Mouse (Mus musculus) hindbrain, embryonic 11.5 days (tissue): ENCODE results near the gene Tmem37. TPM values are rescaled to one million over a fixed set of nuclear protein-coding genes. Genes with fewer than 3 reads are reported as not detected.
"Not testable (repeated sequence)": the region's sequence is repeated elsewhere in the genome, so short reads cannot be mapped to it uniquely, and the experiment has no call there.

ENCODE experiments used
- ATAC-seq: fragments of 200-750 bp; cut with Nextera tagmentation; 2 replicates; pipeline ENCODE4 v1.8.0; 2017; ENCODE audit warnings: mild to moderate bottlenecking, moderate TSS enrichment, moderate library complexity; ENCODE audit not compliant: low FRiP score
- DNase-seq: peaks from one replicate; pipeline ENCODE4 v3.0.0-alpha.2; 2015; ENCODE audit warnings: low spot score
- H3K27ac ChIP-seq: fragments of 300-500 bp; sonication (generic); 2 replicates; pipeline ENCODE4 v1.5.1; 2014; ENCODE audit warnings: mild to moderate bottlenecking, low read depth, low read length
- H3K27me3 ChIP-seq: fragments of 300-500 bp; sonication (generic); 2 replicates; pipeline ENCODE4 v1.6.1; 2014; ENCODE audit warnings: mild to moderate bottlenecking, low read length, moderate library complexity, mixed read lengths; ENCODE audit not compliant: control insufficient read depth, insufficient read depth
- H3K36me3 ChIP-seq: fragments of 300-500 bp; sonication (generic); 2 replicates; pipeline ENCODE4 v1.6.1; 2014; ENCODE audit warnings: mild to moderate bottlenecking, low read length, moderate library complexity, mixed read lengths; ENCODE audit not compliant: control insufficient read depth, insufficient read depth
- H3K4me1 ChIP-seq: fragments of 300-500 bp; sonication (generic); replicated peaks from 2 replicates; pipeline ENCODE4 v1.6.1; 2014; ENCODE audit warnings: low read length, mixed read lengths; ENCODE audit not compliant: control insufficient read depth, insufficient read depth
- H3K4me2 ChIP-seq: fragments of 300-500 bp; sonication (generic); replicated peaks from 2 replicates; pipeline ENCODE4 v1.6.1; 2014; ENCODE audit warnings: mild to moderate bottlenecking, low read depth, low read length
- H3K4me3 ChIP-seq: fragments of 300-500 bp; sonication (generic); 2 replicates; pipeline ENCODE4 v1.5.1; 2014; ENCODE audit warnings: low read depth, low read length
- H3K9ac ChIP-seq: fragments of 300-500 bp; sonication (generic); 2 replicates; pipeline ENCODE4 v1.6.1; 2014; ENCODE audit warnings: low read depth, low read length
- H3K9me3 ChIP-seq: fragments of 300-500 bp; sonication (generic); 2 replicates; pipeline ENCODE4 v1.6.1; 2016; ENCODE audit warnings: low read length; ENCODE audit not compliant: control insufficient read depth
- WGBS: fragments of 180-500 bp; shearing (Covaris S2); extraction: QIAGEN DNeasy Blood & Tissue Kit; methylation state at CpG from one replicate; pipeline ENCODE4 v1.1.7; 2014; 5-methylcytosine and 5-hydroxymethylcytosine counted together
- polyA plus RNA-seq: library from polyadenylated mRNA; unstranded; fragments of >200 nt; fragmentation: Nextera tagmentation; extraction: Ambion mirVana; gene quantifications from 2 replicates; pipeline ENCODE4 v1.2.1, GENCODE M21; 2014

Gene Tmem37
- polyA plus RNA-seq, 1 experiment from 2014 or later = 10.6 TPM

GRCm38 (mm10) chr1:120099483-120099882 lies 25.6 kb upstream of the Tmem37 start:
- Histone ChIP-seq H3K9me3 (no peaks in the 10 kb centered on the region), H3K4me1 (no peaks in the 10 kb centered on the region), H3K27ac (no peak overlapping the region), H3K9ac (no peak overlapping the region), H3K36me3 (no peaks in the 10 kb centered on the region), H3K4me2 (no peak overlapping the region), H3K27me3 (no peaks in the 10 kb centered on the region), H3K4me3 (no peak overlapping the region)
- DNase-seq = no peak
- 72% methylated on average over 6 of the region's 6 CpGs for WGBS
- no peak for ATAC-seq

DNA sequence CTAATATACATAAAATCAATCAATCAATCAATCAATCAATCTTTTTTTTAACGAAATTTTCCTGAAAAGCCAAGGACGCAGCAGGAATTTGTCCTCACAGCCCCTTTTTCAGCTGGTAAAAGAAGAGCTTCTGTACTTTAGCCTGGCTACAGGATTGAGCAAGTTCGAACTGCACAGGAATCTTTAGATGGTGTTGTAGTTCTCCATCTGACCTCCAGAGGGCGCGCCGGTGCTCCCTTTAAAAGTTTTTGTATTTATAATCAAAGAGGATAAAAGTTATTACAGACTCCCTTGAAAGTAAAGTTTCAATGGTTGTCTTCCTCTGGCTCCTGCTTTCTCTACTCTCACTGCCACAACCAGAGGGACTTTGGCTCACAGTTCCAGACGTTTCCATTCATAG lies 24.5 kb upstream of the Tmem37 start:
- Histone ChIP-seq H3K36me3 (no peaks in the 10 kb centered on the region), H3K9me3 (no peaks in the 10 kb centered on the region), H3K4me2 (no peak overlapping the region), H3K4me3 (no peak overlapping the region), H3K4me1 (no peaks in the 10 kb centered on the region), H3K9ac (no peak overlapping the region), H3K27me3 (no peaks in the 10 kb centered on the region), H3K27ac (no peak overlapping the region)
- DNase-seq = peak; percentile 68
- 15% methylated on average over 7 of the region's 7 CpGs for WGBS
- ATAC-seq = no peak

DNA sequence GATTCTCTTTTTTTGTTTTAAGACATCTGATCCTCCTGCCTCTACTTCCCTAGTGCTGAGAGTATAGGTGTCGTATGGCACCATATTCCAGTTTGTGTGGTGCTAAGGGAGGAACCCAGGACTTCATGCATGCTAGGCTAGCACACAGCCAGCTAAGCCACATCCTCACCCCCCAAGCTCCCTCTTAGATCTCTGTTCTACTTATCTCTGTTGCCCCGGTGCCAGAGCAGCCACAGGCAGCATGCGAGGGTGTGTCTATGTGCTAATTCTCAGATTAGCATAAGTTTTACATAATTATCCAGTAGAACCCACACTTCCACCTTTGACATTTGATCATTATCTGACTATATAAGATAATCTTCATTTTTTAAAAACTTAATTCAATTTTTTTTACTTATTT lies 21.0 kb upstream of the Tmem37 start:
- Histone ChIP-seq H3K27ac (no peak overlapping the region), H3K4me3 (no peak overlapping the region), H3K9ac (no peak overlapping the region), H3K27me3 (no peaks in the 10 kb centered on the region), H3K4me1 (no peaks in the 10 kb centered on the region), H3K4me2 (no peak overlapping the region), H3K36me3 (no peaks in the 10 kb centered on the region), H3K9me3 (no peaks in the 10 kb centered on the region)
- DNase-seq (no peak), ATAC-seq (no peak)
- WGBS = 76% methylated on average over 3 of the region's 3 CpGs

DNA sequence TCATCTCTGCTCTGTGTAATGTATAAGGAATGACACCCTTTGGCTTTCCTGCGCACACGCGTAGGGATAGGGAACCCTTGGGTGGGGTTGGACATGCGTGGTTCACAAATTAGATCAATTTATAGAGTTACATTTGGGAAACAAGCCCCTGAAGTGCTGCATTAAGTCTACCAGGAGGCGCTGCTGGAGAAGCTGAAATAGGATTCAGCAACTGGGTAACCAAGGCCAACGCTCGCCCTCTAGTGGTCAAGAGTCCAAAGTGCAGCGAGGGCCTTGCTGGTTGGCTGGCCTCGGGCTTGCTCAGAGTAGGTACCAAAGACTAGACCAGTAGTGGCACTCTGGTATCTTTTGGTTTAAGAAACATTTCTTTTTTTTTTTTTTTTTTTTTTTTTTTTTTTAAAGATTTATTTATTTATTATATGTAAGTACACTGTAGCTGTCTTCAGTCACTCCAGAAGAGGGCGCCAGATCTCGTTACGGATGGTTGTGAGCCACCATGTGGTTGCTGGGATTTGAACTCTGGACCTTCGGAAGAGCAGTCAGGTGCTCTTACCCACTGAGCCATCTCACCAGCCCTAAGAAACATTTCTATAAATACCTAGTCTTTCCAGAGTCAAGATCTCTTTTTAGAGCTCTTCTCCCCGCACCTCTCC lies 19.7 kb upstream of the Tmem37 start:
- not testable (repeated sequence) for H3K27me3 ChIP-seq, H3K4me2 ChIP-seq, H3K9me3 ChIP-seq, H3K36me3 ChIP-seq, H3K4me1 ChIP-seq, H3K9ac ChIP-seq, H3K27ac ChIP-seq, H3K4me3 ChIP-seq
- DNase-seq (peak; percentile 86), ATAC-seq (peak; percentile 45; the same call in 1 of the 2 replicates)
- 57% methylated on average over 11 of the region's 14 CpGs for WGBS

- ATAC-seq (no peak), DNase-seq (no peak)
- H3K4me3 ChIP-seq = no peak overlapping the region
- H3K27me3 ChIP-seq = no peaks in the 10 kb centered on the region
- H3K4me2 ChIP-seq = no peak overlapping the region
- no peak overlapping the region for H3K27ac ChIP-seq
- no peaks in the 10 kb centered on the region for H3K9me3 ChIP-seq
- H3K9ac ChIP-seq = no peak overlapping the region
- H3K36me3 ChIP-seq = no peaks in the 10 kb centered on the region
- H3K4me1 ChIP-seq = no peaks in the 10 kb centered on the region
- WGBS = 85% methylated on average over 8 of the region's 8 CpGs
Measured at GRCm38 (mm10) chr1:120090880-120091570, 17.2 kb upstream of the Tmem37 start.

DNA sequence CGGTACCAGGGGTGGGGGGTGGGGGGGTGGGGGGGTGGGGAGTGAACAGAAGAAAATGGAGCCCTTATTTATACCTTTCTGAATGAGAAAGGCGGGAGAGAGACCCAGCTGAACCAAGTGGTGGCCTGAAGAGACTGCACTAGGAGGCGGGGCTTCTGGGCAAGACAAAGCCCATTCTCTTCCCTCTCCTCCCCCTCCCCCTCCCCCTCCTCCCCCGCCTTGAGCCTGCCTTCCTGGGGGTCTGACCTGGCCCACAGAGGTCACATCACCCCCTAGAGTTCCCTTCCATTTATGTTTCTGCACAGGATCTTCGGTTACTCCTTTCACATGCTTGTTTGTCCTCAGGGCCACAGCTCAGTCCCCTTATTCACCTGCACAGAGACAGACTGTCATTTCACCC lies 15.3 kb upstream of the Tmem37 start:
- Histone ChIP-seq H3K4me2 (no peak overlapping the region), H3K27ac (no peak overlapping the region), H3K4me1 (no peaks in the 10 kb centered on the region), H3K4me3 (no peak overlapping the region), H3K36me3 (no peaks in the 10 kb centered on the region), H3K9me3 (no peaks in the 10 kb centered on the region), H3K9ac (no peak overlapping the region), H3K27me3 (no peaks in the 10 kb centered on the region)
- WGBS = 17% methylated on average over 4 of the region's 5 CpGs
- peak; percentile 57; the same call in 1 of the 2 replicates for ATAC-seq
- peak; percentile 44 for DNase-seq

- Histone ChIP-seq H3K4me3 (no peak overlapping the region), H3K36me3 (no peaks in the 10 kb centered on the region), H3K4me2 (no peak overlapping the region), H3K9me3 (no peaks in the 10 kb centered on the region), H3K4me1 (no peaks in the 10 kb centered on the region), H3K9ac (no peak overlapping the region), H3K27ac (no peak overlapping the region), H3K27me3 (no peaks in the 10 kb centered on the region)
- 64% methylated on average over 13 of the region's 13 CpGs for WGBS
- no peak for ATAC-seq
- no peak for DNase-seq
Measured at GRCm38 (mm10) chr1:120086644-120087043, 12.8 kb upstream of the Tmem37 start.

DNA sequence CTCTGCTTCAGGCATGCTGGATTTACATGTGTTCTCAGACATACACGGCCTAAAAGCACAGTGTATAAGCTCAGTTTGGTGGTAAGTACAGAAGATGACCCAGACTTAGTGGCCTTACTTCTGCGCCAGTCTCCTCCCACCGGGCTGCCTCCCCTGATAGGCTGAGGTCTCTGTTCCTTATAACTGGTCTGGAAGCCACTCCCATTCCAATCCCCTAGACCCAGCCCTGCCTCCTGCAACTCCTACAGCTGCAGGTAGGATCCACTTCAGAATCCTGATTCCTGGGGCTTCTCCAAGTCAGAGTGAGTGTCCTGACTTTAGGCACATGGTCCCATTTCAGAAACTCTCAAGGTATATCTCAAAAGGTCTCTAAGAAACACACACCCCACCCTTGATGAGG lies 11.8 kb upstream of the Tmem37 start:
- 51% methylated on average over 3 of the region's 3 CpGs for WGBS

DNA sequence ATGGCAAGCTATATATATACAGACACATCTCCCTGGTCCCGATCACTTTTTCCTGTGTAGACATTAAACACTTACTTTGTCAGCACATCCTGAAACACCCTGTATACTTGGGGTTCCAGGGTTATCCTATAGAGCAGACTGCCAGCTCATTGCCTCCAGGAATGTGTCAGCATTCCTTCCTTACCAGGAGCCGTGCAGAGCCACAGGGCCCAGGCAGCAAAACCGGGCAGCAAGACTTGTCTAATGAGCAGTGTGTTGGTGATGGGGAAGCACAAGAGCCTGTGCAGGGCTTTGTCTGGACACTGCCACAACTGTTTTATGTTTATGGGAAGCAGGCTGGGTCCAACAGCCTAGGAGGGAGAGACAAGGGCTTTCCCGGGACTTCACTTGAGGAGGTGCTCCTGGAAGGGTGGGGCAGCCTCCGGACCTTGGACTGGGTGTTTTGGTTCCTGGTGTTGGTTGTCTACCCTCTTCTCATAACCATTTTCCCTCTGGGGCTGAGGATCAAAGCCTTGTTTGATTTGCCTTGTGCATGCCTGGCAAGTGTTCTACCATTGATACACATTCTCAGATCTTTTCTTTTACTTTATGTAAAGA lies 10.1 kb upstream of the Tmem37 start:
- DNase-seq (no peak), ATAC-seq (no peak)
- H3K9me3 ChIP-seq = no peaks in the 10 kb centered on the region
- 63% methylated on average over 5 of the region's 5 CpGs for WGBS
- no peak overlapping the region for H3K4me3 ChIP-seq
- no peak overlapping the region for H3K4me2 ChIP-seq
- no peak overlapping the region for H3K27ac ChIP-seq
- H3K9ac ChIP-seq = no peak overlapping the region
- H3K36me3 ChIP-seq = no peaks in the 10 kb centered on the region
- no peaks in the 10 kb centered on the region for H3K27me3 ChIP-seq
- no peaks in the 10 kb centered on the region for H3K4me1 ChIP-seq

More for the DNA sequence above, 11.8 kb upstream of the Tmem37 start:
- H3K4me1 ChIP-seq = no peaks in the 10 kb centered on the region
- no peak overlapping the region for H3K27ac ChIP-seq
- no peak overlapping the region for H3K4me2 ChIP-seq
- ATAC-seq (no peak), DNase-seq (no peak)
- no peaks in the 10 kb centered on the region for H3K27me3 ChIP-seq
- no peaks in the 10 kb centered on the region for H3K9me3 ChIP-seq
- no peak overlapping the region for H3K4me3 ChIP-seq
- H3K36me3 ChIP-seq = no peaks in the 10 kb centered on the region
- no peak overlapping the region for H3K9ac ChIP-seq
